Mouse (Mus musculus) cerebellum, adult 2 months (tissue): ENCODE measurements around the gene Eif6. TPM values are rescaled to one million over a fixed set of nuclear protein-coding genes. Genes with fewer than 3 reads are reported as not detected.

Source experiments
- DNase-seq, 2 experiments: peaks; one replicate each; pipeline ENCODE4 v3.0.0; 2021
- H3K27ac ChIP-seq: fragments of 200-500 bp; 2 replicates; pipeline ENCODE4 v1.5.1; 2012; ENCODE audit warnings: low read length, control low read depth, inconsistent platforms; ENCODE audit not compliant: insufficient read depth
- H3K27me3 ChIP-seq: fragments of 200-500 bp; 2 replicates; pipeline ENCODE4 v1.6.1; 2012; ENCODE audit warnings: inconsistent platforms, mild to moderate bottlenecking, low read length, moderate library complexity; ENCODE audit not compliant: control insufficient read depth, insufficient read depth
- H3K4me1 ChIP-seq: fragments of 200-500 bp; 2 replicates; pipeline ENCODE4 v1.6.1; 2011; ENCODE audit warnings: low read length; ENCODE audit not compliant: control insufficient read depth, insufficient read depth
- H3K4me3 ChIP-seq: fragments of 200-500 bp; replicated peaks from 2 replicates; pipeline ENCODE3; 2011; ENCODE audit warnings: mild to moderate bottlenecking, low read depth, low read length, control low read depth; ENCODE audit not compliant: insufficient read depth
- CTCF ChIP-seq: fragments of 200-500 bp; IDR thresholded peaks from 2 replicates; pipeline ENCODE4 v1.5.1; 2011; ENCODE audit warnings: low read depth, mild to moderate bottlenecking, control low read depth, low read length, moderate library complexity, borderline replicate concordance; ENCODE audit not compliant: insufficient read depth
- POLR2A ChIP-seq: fragments of 200-500 bp; IDR thresholded peaks from 2 replicates; pipeline ENCODE4 v1.6.1; 2011; ENCODE audit warnings: low read length, control low read depth, borderline replicate concordance; ENCODE audit not compliant: insufficient read depth
- WGBS: fragments of 180-500 bp; shearing (Covaris S2); methylation state at CpG from one replicate; pipeline ENCODE4 v1.1.7; 2018; 5-methylcytosine and 5-hydroxymethylcytosine counted together
- polyA plus RNA-seq: library from polyadenylated mRNA; depleted of rRNA; stranded (reverse); fragments of >200 nt; gene quantifications from 2 replicates; pipeline ENCODE4 v1.2.3, GENCODE M21; 2012

The Eif6 gene
- polyA plus RNA-seq, 1 experiment, result 84.9 TPM

GRCm38 (mm10) chr2:155862573-155863300 is 36.0 kb upstream of the Eif6 start:
- no peak overlapping the region for H3K4me3 ChIP-seq
- TF ChIP-seq POLR2A (no peak), CTCF (no peak)
- H3K4me1 ChIP-seq, result no peaks in the 10 kb centered on the region
- DNase-seq, result no peak
- no peaks in the 10 kb centered on the region for H3K27me3 ChIP-seq
- H3K27ac ChIP-seq, result no peak overlapping the region
- WGBS, result 74% methylated on average over 13 of the region's 13 CpGs

GRCm38 (mm10) chr2:155861581-155861980 is 34.9 kb upstream of the Eif6 start:
- no peaks in the 10 kb centered on the region for H3K4me1 ChIP-seq
- H3K27me3 ChIP-seq, result no peaks in the 10 kb centered on the region
- H3K27ac ChIP-seq, result no peak overlapping the region
- 92% methylated on average over 6 of the region's 6 CpGs for WGBS
- TF ChIP-seq CTCF (no peak), POLR2A (no peak)
- no peak for DNase-seq
- H3K4me3 ChIP-seq, result no peak overlapping the region

GRCm38 (mm10) chr2:155860102-155860501 is 33.4 kb upstream of the Eif6 start:
- no peak overlapping the region for H3K27ac ChIP-seq
- DNase-seq, result no peak
- TF ChIP-seq POLR2A (no peak), CTCF (no peak)
- H3K27me3 ChIP-seq, result no peaks in the 10 kb centered on the region
- 76% methylated on average over 7 of the region's 7 CpGs for WGBS
- H3K4me1 ChIP-seq, result no peaks in the 10 kb centered on the region
- no peak overlapping the region for H3K4me3 ChIP-seq

- H3K4me1 ChIP-seq, result no peaks in the 10 kb centered on the region
- no peak for DNase-seq
- H3K27ac ChIP-seq, result no peak overlapping the region
- H3K27me3 ChIP-seq, result no peaks in the 10 kb centered on the region
- 91% methylated on average over 5 of the region's 5 CpGs for WGBS
- no peak for TF ChIP-seq POLR2A
- TF ChIP-seq CTCF, result no peak
- H3K4me3 ChIP-seq, result no peak overlapping the region
Observed at GRCm38 (mm10) chr2:155852536-155852935, 25.8 kb upstream of the Eif6 start.

- TF ChIP-seq CTCF, result no peak
- no peak for TF ChIP-seq POLR2A
- Histone ChIP-seq H3K4me1 (no peaks in the 10 kb centered on the region), H3K4me3 (no peak overlapping the region), H3K27ac (no peak overlapping the region), H3K27me3 (no peaks in the 10 kb centered on the region)
- WGBS, result 70% methylated on average over 7 of the region's 7 CpGs
- DNase-seq, result no peak
Observed at GRCm38 (mm10) chr2:155850120-155850519, 23.4 kb upstream of the Eif6 start.

- Histone ChIP-seq H3K4me3 (no peak overlapping the region), H3K4me1 (no peaks in the 10 kb centered on the region), H3K27me3 (no peaks in the 10 kb centered on the region), H3K27ac (no peak overlapping the region)
- no peak for TF ChIP-seq CTCF
- no peak for TF ChIP-seq POLR2A
- DNase-seq, result no peak
- 65% methylated on average over 7 of the region's 7 CpGs for WGBS
Observed at GRCm38 (mm10) chr2:155849464-155849863, 22.7 kb upstream of the Eif6 start.

GRCm38 (mm10) chr2:155848291-155848690 is 21.6 kb upstream of the Eif6 start:
- 24% methylated on average over 6 of the region's 6 CpGs for whole genome bisulfite sequencing
- Histone ChIP-seq H3K27ac (no peak overlapping the region), H3K4me3 (no peak overlapping the region), H3K27me3 (no peaks in the 10 kb centered on the region), H3K4me1 (no peaks in the 10 kb centered on the region)
- DNase-seq, result peak; percentile 71 to 79
- TF ChIP-seq CTCF (peak; percentile 89), POLR2A (no peak)

- WGBS, result 90% methylated on average over 8 of the region's 8 CpGs
- DNase-seq, result no peak
- TF ChIP-seq POLR2A, result no peak
- Histone ChIP-seq H3K4me1 (no peaks in the 10 kb centered on the region), H3K27me3 (no peaks in the 10 kb centered on the region), H3K4me3 (no peak overlapping the region), H3K27ac (no peak overlapping the region)
Observed at GRCm38 (mm10) chr2:155846930-155847329, 20.2 kb upstream of the Eif6 start.
